Mouse (Mus musculus) C2C12 (cell line): Measurements from ENCODE around the gene Ankrd50. TPM values are rescaled to one million over a fixed set of nuclear protein-coding genes. Genes with fewer than 3 reads are reported as not detected.

Source experiments
- H3K27me3 ChIP-seq: one replicate; pipeline ENCODE4 v1.6.1; 2011; ENCODE audit not compliant: control insufficient read depth, insufficient read depth, insufficient read length
- H3K36me3 ChIP-seq: one replicate; pipeline ENCODE4 v1.6.1; 2011; ENCODE audit not compliant: control insufficient read depth, insufficient read depth
- H3K4me3 ChIP-seq: one replicate; pipeline ENCODE4 v1.5.1; 2011; ENCODE audit warnings: mild to moderate bottlenecking, control low read depth; ENCODE audit not compliant: poor library complexity, insufficient read depth, severe bottlenecking
- H3K79me2 ChIP-seq: one replicate; pipeline ENCODE4 v1.6.1; 2011; ENCODE audit not compliant: control insufficient read depth, insufficient read depth
- H3K79me3 ChIP-seq: one replicate; pipeline ENCODE4 v1.6.1; 2011; ENCODE audit warnings: low read depth, control low read depth
- H3ac ChIP-seq: one replicate; pipeline ENCODE3; 2011; ENCODE audit warnings: low read depth; ENCODE audit not compliant: control insufficient read depth, insufficient read length
- CEBPB ChIP-seq: IDR thresholded peaks from one replicate; pipeline ENCODE4 v1.6.1; 2011; ENCODE audit warnings: low read depth, mild to moderate bottlenecking, control low read depth, moderate library complexity
- CTCF ChIP-seq: IDR thresholded peaks from one replicate; pipeline ENCODE4 v1.5.1; 2011; ENCODE audit not compliant: control insufficient read depth, insufficient read depth, insufficient read length
- FOSL1 ChIP-seq: IDR thresholded peaks from one replicate; pipeline ENCODE4 v1.8.0; 2011; ENCODE audit warnings: mild to moderate bottlenecking, low read length; ENCODE audit not compliant: poor library complexity, insufficient read depth, severe bottlenecking
- MAX ChIP-seq: IDR thresholded peaks from one replicate; pipeline ENCODE4 v1.6.1; 2011; ENCODE audit warnings: mild to moderate bottlenecking, control low read depth
- MYOD1 ChIP-seq: IDR thresholded peaks from one replicate; pipeline ENCODE4 v1.6.1; 2011; ENCODE audit warnings: low read depth; ENCODE audit not compliant: control insufficient read depth, insufficient read length
- MYOG ChIP-seq: IDR thresholded peaks from one replicate; pipeline ENCODE4 v1.6.1; 2011; ENCODE audit not compliant: control insufficient read depth, insufficient read length; ENCODE audit errors: extremely low read depth
- USF1 ChIP-seq: IDR thresholded peaks from one replicate; pipeline ENCODE4 v1.6.1; 2011; ENCODE audit warnings: low read depth, mild to moderate bottlenecking, control low read depth, moderate library complexity
- polyA plus RNA-seq: library from polyadenylated mRNA; unstranded; fragments of >200 nt; fragmentation: generic; extraction: Trizol; gene quantifications from one replicate; pipeline ENCODE4 v1.2.1, GENCODE M21; 2012; ENCODE audit warnings: missing spikeins

Gene Ankrd50
- polyA plus RNA-seq, 1 experiment, result 31.0 TPM

DNA sequence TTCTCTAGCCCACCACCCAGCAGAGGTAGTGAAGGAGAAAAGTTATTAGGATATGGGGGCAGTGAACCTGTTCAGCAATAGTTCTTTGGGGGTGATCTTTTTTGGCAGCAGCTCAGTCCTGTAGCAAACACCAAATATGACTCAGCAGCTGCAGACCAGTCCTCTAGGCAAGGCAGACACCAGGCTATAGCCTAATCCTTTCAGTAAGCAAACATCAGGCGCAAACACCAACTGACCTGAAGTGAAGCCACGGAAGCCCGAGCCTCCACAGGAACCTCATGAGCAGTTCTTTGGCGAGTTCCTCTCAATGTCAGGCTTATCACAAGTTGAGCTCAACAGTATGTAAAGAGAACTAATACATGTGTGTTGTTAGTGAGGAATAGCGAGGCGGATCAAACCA lies 48.8 kb downstream of the Ankrd50 start:
- no peak overlapping the region for H3ac ChIP-seq

DNA sequence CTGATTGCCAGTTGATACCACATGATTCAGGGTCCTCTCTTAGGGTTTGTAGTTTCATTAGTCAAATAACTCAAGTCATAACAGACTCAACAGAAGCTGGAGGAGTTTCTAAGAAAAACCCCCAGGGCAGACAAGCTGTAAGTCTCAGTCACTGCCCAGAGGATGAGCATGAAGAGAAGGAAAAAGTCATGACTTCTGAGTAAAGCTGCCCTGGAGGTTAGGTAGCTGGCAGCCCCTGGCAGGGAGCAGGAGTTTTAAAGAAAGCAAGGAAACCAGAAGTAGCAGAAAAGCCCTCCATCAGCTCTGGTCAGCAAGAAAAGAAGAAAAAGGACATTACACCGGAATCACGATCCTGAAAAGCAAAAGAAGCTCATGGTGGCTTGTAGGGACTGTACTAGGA lies 50.2 kb downstream of the Ankrd50 start:
- H3K79me2 ChIP-seq, result no peaks in the 10 kb centered on the region
- no peak overlapping the region for H3ac ChIP-seq
- TF ChIP-seq USF1, result no peak
- TF ChIP-seq CTCF, result no peak
- TF ChIP-seq MAX, result no peak
- no peak for TF ChIP-seq MYOG
- TF ChIP-seq CEBPB, result no peak
- H3K27me3 ChIP-seq, result no peaks in the 10 kb centered on the region
- H3K79me3 ChIP-seq, result no peaks in the 10 kb centered on the region
- no peak overlapping the region for H3K4me3 ChIP-seq
- H3K36me3 ChIP-seq, result no peaks in the 10 kb centered on the region

More for the DNA sequence above, 48.8 kb downstream of the Ankrd50 start:
- no peaks in the 10 kb centered on the region for H3K36me3 ChIP-seq
- H3K79me2 ChIP-seq, result no peaks in the 10 kb centered on the region
- no peak overlapping the region for H3K4me3 ChIP-seq
- H3K27me3 ChIP-seq, result no peaks in the 10 kb centered on the region
- no peak for TF ChIP-seq CTCF
- H3K79me3 ChIP-seq, result no peaks in the 10 kb centered on the region

DNA sequence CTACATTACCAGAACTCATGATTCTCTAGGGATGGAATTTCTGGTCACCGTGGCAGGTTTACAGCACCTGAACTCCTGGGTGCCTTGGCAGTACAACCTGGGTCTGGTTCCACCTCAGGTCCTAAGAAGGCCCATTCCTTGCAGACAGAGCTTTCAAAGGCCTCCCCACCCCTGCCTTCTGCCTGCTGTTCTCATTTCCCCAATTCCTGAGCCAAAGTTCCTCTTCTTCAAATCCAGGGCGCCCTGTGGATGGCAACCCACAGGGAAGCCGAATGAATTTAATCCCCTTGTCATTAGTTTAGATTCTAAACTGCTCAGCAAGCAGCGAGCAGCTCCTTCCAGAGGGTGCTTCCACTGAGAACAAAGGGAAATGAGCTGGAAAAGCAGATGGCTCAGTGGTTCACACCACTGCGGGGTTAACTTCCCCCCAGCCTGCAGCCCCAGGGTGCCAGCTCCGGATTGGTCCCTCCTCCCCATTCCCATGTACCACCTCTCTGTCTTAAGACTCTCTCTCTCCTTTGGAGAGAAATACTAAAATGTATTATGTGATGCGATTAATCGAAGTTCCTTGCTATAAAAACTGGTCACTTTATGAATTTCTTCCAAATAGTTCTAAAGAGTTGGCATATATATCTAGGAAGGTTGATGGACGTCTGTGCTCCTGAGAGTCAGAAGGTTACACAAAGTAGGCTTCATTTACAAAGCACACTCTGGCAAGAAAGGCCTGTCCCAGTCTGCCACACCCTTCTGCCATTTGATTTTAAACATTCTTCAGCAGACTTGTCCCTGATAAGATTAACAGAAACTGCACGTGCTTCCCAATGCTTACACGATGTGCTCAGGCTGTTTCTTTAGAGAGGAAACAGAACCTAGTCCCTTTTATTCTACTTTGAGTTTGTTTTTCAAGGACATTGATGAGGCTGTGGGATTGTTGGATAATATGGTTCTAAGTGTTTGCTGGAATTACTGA lies 50.9 kb downstream of the Ankrd50 start:
- Histone ChIP-seq H3K27me3 (no peaks in the 10 kb centered on the region), H3K4me3 (no peak overlapping the region), H3ac (no peak overlapping the region), H3K79me2 (no peaks in the 10 kb centered on the region), H3K79me3 (no peaks in the 10 kb centered on the region), H3K36me3 (no peaks in the 10 kb centered on the region)
- TF ChIP-seq CTCF, result no peak
- TF ChIP-seq USF1, result no peak
- TF ChIP-seq MYOD1, result no peak
- no peak for TF ChIP-seq MAX
- no peak for TF ChIP-seq MYOG
- no peak for TF ChIP-seq CEBPB
- no peak for TF ChIP-seq FOSL1

DNA sequence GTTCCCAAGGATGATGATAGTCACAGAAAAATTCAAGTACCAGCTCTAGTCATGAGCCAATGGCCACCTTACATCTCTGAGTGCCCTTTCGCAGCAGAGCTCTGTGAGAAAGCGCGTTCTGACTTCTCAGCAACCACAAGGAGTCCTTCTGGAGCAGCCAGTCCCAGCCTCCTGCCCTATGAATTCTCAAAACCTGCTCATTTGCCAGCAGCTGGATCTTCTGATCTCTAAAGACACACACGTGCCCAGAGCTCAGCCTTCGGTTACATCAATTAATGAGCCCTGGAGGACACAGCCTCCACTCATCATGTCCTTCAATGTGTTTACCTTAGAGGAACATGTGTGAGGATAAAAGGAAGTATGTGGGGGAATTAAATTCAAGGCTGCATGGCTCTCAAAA lies 53.2 kb downstream of the Ankrd50 start:
- Histone ChIP-seq H3K36me3 (no peaks in the 10 kb centered on the region), H3K79me2 (no peaks in the 10 kb centered on the region), H3K27me3 (no peaks in the 10 kb centered on the region), H3ac (no peak overlapping the region), H3K4me3 (no peak overlapping the region), H3K79me3 (no peaks in the 10 kb centered on the region)
- TF ChIP-seq MYOD1 (no peak), CEBPB (no peak), CTCF (no peak), USF1 (no peak), FOSL1 (no peak), MYOG (no peak)

DNA sequence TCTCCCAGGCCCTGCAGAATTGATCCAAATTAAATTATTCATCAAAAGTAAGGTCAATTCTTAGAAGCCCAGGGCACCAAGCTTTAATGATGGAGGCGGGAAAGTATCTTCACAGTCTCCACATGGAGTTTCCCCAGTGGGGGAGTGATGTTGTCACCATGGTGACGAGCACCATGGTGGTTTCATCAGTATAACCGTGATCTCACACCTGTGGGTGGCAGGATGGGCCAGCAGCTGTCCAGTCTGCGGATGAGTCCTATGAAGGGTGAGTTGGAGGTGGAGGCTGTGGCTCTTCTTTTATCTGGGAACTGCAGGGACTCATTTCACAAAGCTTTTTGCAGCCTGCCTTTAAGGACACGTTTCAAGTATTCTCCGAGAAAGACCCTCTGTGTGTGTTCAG lies 53.6 kb downstream of the Ankrd50 start:
- TF ChIP-seq USF1 (no peak), MAX (no peak), CEBPB (no peak)
- Histone ChIP-seq H3K79me2 (no peaks in the 10 kb centered on the region), H3ac (no peak overlapping the region), H3K79me3 (no peaks in the 10 kb centered on the region), H3K4me3 (no peak overlapping the region), H3K27me3 (no peaks in the 10 kb centered on the region), H3K36me3 (no peaks in the 10 kb centered on the region)

DNA sequence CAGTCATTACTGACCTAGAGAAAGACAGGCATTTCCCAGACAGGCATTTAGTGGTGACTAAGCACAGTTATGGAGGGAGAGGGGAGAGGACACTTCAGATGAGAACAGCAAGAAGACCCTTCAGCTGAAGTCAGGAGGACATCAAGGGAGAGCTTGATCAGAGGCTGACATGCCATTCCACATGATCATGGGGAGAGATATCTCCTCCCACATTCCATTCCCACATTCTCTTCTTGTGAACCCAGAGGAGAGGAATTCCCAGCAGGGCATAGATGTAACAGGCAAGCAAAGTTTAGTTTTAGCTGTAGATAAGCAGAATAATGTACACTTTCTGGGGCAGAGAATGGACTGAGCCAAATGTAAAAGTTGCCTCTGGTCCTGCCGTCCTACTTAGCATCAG lies 57.4 kb downstream of the Ankrd50 start:
- H3K27me3 ChIP-seq, result no peaks in the 10 kb centered on the region
- no peaks in the 10 kb centered on the region for H3K79me3 ChIP-seq
- H3K79me2 ChIP-seq, result no peaks in the 10 kb centered on the region
- TF ChIP-seq FOSL1, result no peak
- TF ChIP-seq CTCF, result no peak
- TF ChIP-seq MYOD1, result no peak
- TF ChIP-seq USF1, result no peak
- TF ChIP-seq MYOG, result no peak
- TF ChIP-seq MAX, result no peak
- TF ChIP-seq CEBPB, result no peak
- H3K4me3 ChIP-seq, result no peak overlapping the region
- no peaks in the 10 kb centered on the region for H3K36me3 ChIP-seq
- H3ac ChIP-seq, result no peak overlapping the region
